Mouse (Mus musculus): Measurements from ENCODE around the gene Khk. TPM values are rescaled to one million over a fixed set of nuclear protein-coding genes. Genes with fewer than 3 reads are reported as not detected.
A peak's percentile ranks its signal among the peaks of the same experiment; 100 is the strongest.

Khk gene
- polyA plus RNA-seq, 1 experiment from 2014 or later = 33.1 TPM

DNA sequence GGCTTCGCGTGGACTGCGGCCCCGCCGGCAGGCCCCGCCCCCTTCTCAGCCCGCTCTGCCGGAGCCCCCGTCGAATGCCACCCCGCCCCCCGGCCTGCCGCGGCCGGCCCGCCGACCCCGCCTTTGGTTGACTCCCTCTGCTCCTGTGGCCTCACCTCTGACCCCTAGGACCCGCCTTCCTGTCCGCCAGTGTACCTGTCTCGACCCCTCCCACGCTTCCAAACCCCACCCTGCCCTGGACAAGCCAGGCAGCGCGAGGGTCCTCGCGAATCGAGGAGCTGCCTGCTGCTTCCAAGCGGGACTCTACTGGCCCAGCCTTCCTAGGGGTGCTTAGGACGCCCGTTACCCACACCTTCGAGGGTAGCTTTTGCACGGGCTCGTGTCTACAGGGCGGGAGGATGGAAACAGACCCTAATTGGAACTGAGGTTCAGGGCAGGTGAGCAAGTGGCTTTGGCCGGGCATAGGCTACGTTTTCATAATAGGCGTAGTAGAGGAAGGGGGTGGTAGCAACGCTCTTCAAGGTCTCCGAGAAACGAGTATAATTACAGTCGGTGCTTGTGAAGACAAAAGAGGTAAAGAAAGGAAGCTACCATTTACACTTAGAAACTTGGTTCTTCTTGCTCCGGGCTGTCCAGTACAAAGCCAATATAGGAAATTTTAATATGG, 32.0 kb upstream of the Khk start:
- Histone ChIP-seq H3K9me3 (replicated peaks) (no peaks in the 10 kb centered on the region), H3K4me1 (replicated peaks) (peaks cover 50% of the 10 kb centered on the region), H3K9ac (peak overlapping the region; percentile 75), H3K4me2 (peak overlapping the region; percentile 83), H3K36me3 (replicated peaks) (peaks cover 28% of the 10 kb centered on the region), H3K27ac (replicated peaks) (peak overlapping the region; percentile 93), H3K4me3 (replicated peaks) (peak overlapping the region; percentile 84), H3K27me3 (no peaks in the 10 kb centered on the region)
- under 1% methylated on average over 40 of the region's 42 CpGs for WGBS (ENCODE audit: insufficient replicate concordance)
- ATAC-seq (ENCODE audit: insufficient read depth) = peak; percentile 11

DNA sequence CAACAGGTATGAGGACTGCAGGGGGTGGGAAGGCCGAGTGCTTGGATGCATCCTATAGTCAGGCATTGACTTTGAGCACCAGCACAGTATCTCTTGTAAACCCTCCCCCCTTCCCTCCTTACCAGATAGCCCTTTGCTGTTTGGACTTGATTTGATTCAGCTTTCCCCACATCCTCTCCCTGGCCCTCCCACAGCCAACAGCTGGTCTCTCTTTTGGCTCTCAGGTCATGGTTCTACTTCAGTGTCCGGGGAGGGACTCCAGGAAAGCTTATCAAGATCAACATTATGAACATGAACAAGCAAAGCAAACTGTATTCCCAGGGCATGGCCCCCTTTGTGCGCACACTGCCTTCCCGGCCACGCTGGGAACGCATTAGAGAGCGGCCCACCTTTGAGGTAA, 30.9 kb upstream of the Khk start:
- peak overlapping the region; percentile 84 for H3K4me3 ChIP-seq (replicated peaks)
- peak overlapping the region; percentile 93 for H3K27ac ChIP-seq (replicated peaks)
- H3K27me3 ChIP-seq = no peaks in the 10 kb centered on the region
- ATAC-seq (ENCODE audit: insufficient read depth) = no peak
- H3K4me1 ChIP-seq (replicated peaks) = peaks cover 46% of the 10 kb centered on the region
- no peak overlapping the region for H3K9ac ChIP-seq
- H3K4me2 ChIP-seq = peak overlapping the region; percentile 83
- H3K36me3 ChIP-seq (replicated peaks) = peaks cover 39% of the 10 kb centered on the region
- no peaks in the 10 kb centered on the region for H3K9me3 ChIP-seq (replicated peaks)
- 75% methylated on average over 7 of the region's 7 CpGs for WGBS (ENCODE audit: insufficient replicate concordance)

DNA sequence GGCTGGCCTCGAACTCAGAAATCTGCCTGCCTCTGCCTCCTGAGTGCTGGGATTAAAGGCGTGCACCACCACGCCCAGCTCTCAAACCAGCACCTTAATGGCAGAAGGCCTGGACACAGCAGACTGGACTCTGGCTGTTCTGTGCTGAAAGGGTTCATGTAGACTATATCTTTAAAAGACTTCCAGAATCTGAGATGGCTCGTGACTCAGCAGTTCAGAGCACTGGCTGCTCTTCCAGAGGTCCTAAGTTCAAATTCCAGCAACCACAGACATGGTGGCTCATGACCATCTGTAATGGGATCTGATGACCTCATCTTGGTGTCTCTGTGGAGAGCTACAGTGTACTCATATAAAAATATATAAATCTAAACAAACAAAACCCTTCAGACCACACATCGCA, 19.4 kb upstream of the Khk start:
- H3K9me3 ChIP-seq (replicated peaks) = no peaks in the 10 kb centered on the region
- no peak overlapping the region for H3K4me3 ChIP-seq (replicated peaks)
- no peaks in the 10 kb centered on the region for H3K27me3 ChIP-seq
- no peak overlapping the region for H3K9ac ChIP-seq
- no peak overlapping the region for H3K4me2 ChIP-seq
- 82% methylated on average over 5 of the region's 5 CpGs for WGBS (ENCODE audit: insufficient replicate concordance)
- H3K27ac ChIP-seq (replicated peaks) = no peak overlapping the region
- H3K4me1 ChIP-seq (replicated peaks) = peaks cover 39% of the 10 kb centered on the region
- ATAC-seq (ENCODE audit: insufficient read depth) = no peak
- peaks cover 76% of the 10 kb centered on the region for H3K36me3 ChIP-seq (replicated peaks)

DNA sequence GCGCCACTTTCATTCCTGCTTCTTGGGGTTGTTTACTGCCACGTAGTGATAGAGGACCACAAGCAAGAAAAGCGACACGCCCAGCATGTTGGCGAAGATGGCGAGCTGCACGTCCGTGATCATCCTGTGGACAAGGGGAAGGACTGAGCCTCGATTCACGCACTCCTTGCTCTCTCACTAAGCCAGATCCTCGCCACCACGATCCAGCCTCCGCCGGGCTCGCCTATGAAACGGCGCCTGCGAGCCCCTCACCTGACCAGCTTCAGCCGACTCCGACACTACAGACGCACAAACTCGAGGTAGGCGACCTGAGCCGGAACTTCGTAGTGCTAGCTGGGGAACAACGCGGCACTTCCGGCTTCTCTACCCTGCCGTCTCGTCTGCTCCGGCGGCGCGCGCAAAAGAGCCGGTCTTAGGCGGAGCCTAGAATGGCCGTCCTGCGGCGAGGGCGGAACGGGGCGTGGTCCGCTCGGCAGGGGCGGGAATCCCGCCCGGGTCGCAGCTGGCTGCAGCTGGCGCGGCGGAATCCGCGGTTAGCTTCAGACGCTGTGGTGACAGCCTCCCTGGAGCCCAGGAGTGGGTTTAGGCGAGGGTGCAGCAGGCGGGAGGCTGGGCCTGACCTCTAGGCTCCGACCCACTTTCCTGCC, 13.7 kb upstream of the Khk start, which contains the start of gene Ost4:
Gene Ost4 (minus strand): TSS at position 376 of the 647 bp plus-strand sequence.
- peaks cover 73% of the 10 kb centered on the region for H3K4me1 ChIP-seq (replicated peaks)
- peak; percentile 95 for ATAC-seq (ENCODE audit: insufficient read depth)
- WGBS (ENCODE audit: insufficient replicate concordance) = under 1% methylated on average over 58 of the region's 58 CpGs

DNA sequence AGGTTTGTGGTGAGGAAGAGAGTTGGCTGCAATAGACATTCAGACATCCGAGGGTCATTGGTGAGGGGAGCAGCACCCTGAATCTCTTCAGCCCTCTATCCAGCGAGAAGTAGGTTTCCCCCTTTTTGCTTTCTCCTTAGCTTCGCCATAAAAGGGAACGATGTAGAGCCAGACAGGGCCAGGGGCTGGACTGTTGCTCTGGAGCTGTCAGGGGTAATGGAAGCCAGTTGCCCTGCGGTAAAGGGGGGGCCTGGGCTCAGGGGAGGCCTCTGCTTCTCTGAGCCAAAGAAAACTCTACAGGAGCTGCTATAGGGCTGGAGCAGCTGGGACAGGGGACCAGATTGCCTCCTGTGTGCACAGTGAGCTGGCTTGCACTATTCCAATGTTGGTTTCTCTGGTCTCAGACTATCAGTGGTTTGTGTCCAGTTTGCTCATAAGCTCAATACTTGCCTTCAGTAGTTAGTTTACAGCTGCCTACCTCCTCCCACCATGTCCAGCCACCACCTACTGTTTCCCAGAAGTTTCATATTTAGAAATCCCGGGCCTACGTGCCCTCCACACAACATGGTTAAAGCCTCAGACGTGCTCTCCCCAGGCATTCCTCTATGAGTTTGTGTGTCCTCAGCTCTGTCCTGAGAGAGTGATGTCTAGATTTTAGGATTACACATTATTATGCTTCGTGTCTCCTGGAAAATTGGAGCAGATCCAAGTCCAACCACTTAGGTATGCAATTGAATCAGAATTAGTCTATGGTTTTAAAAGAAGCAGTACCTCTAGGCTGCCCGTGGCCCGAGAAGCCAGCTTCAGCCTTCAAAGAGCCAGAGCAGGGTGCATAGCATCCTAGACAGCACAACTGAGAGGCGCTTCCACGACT, 12.6 kb upstream of the Khk start:
- Histone ChIP-seq H3K9ac (peak overlapping the region; percentile 79), H3K36me3 (replicated peaks) (peaks cover 27% of the 10 kb centered on the region), H3K4me2 (peak overlapping the region; percentile 97), H3K27me3 (no peaks in the 10 kb centered on the region), H3K9me3 (replicated peaks) (no peaks in the 10 kb centered on the region), H3K4me3 (replicated peaks) (peak overlapping the region; percentile 81), H3K27ac (replicated peaks) (peak overlapping the region; percentile 93), H3K4me1 (replicated peaks) (peaks cover 82% of the 10 kb centered on the region)
- WGBS (ENCODE audit: insufficient replicate concordance) = 47% methylated on average over 13 of the region's 13 CpGs
- no peak for ATAC-seq (ENCODE audit: insufficient read depth)

More for the DNA sequence above, 13.7 kb upstream of the Khk start, which contains the start of gene Ost4:
- peak within 1 kb of the TSS; percentile 79 for H3K9ac ChIP-seq
- H3K27ac ChIP-seq (replicated peaks) = peak within 1 kb of the TSS; percentile 93
- no peaks in the 10 kb centered on the region for H3K9me3 ChIP-seq (replicated peaks)
- peaks cover 38% of the 10 kb centered on the region for H3K36me3 ChIP-seq (replicated peaks)
- H3K4me3 ChIP-seq (replicated peaks) = peak within 1 kb of the TSS; percentile 81
- no peaks in the 10 kb centered on the region for H3K27me3 ChIP-seq
- peak within 1 kb of the TSS; percentile 97 for H3K4me2 ChIP-seq

DNA sequence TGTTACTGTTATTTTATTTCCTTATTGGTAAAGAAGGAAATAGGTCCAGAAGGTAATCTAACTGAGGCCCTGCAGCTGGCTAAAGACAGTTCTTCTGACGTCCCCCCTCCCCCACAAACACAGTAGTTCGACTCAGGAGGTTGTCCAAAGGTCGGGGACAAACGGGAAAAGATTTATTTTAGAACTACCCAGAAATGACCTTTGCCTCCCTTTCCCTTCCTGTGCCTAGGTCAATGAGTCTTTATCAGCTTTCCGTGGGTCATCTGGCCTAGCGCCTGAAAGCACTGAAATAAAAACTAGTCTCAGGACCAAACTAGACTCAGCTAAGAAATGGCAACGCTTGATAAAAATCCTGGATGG, 12.0 kb upstream of the Khk start:
- no peak for ATAC-seq (ENCODE audit: insufficient read depth)
- Histone ChIP-seq H3K9me3 (replicated peaks) (no peaks in the 10 kb centered on the region), H3K9ac (no peak overlapping the region), H3K4me1 (replicated peaks) (peaks cover 84% of the 10 kb centered on the region), H3K27ac (replicated peaks) (peak overlapping the region; percentile 93), H3K4me3 (replicated peaks) (no peak overlapping the region), H3K36me3 (replicated peaks) (peaks cover 20% of the 10 kb centered on the region), H3K4me2 (peak overlapping the region; percentile 97; the same call in 1 of the 2 replicates), H3K27me3 (no peaks in the 10 kb centered on the region)
- WGBS (ENCODE audit: insufficient replicate concordance) = 31% methylated on average over 7 of the region's 7 CpGs

DNA sequence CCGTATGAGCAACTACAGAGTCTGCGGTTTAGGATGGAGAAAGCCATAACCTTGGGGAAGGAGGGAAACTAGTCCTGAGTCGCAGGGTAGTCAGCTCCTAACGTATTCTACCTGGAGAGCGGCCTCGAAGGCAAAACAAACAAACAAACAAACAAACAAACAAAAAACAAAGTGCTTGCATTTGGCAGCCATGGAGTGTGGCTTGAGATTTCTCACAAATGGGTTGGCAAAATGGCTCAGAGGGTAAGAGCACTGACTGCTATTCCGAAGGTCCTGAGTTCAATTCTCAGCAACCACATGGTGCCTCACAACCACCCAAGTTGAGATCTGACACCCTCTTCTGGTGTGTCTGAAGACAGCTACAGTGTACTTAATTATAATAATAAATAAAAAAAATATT, 11.4 kb upstream of the Khk start:
- H3K36me3 ChIP-seq (replicated peaks) = peaks cover 15% of the 10 kb centered on the region
- H3K9me3 ChIP-seq (replicated peaks) = no peaks in the 10 kb centered on the region
- WGBS (ENCODE audit: insufficient replicate concordance) = 72% methylated on average over 7 of the region's 7 CpGs
- H3K27ac ChIP-seq (replicated peaks) = peak overlapping the region; percentile 93
- peaks cover 84% of the 10 kb centered on the region for H3K4me1 ChIP-seq (replicated peaks)
- H3K4me2 ChIP-seq = no peak overlapping the region; the same call in 1 of the 2 replicates
- no peak overlapping the region for H3K4me3 ChIP-seq (replicated peaks)
- ATAC-seq (ENCODE audit: insufficient read depth) = no peak
- no peaks in the 10 kb centered on the region for H3K27me3 ChIP-seq
- no peak overlapping the region for H3K9ac ChIP-seq

DNA sequence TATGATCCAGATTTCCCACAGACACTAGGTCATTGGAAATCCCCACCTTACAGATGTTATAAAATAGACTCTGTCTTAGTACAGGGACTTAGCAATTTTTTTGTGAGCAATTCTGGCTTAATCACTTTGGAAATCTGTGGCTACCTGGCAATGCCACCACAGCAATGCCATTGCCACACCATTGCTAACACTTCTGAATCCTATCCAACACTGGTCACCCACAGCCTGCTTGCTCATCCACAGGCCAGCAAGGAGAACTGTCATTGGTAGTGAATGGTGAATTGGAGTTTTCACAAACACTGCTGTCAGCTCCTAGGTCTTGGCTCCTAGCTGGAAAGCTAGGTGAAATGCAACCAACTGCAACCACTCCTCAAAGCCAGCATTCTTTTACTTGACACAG, 10.8 kb upstream of the Khk start:
- peak overlapping the region; percentile 51 for H3K27ac ChIP-seq (replicated peaks)
- H3K27me3 ChIP-seq = no peaks in the 10 kb centered on the region
- H3K4me1 ChIP-seq (replicated peaks) = peaks cover 84% of the 10 kb centered on the region
- H3K9me3 ChIP-seq (replicated peaks) = no peaks in the 10 kb centered on the region
- H3K4me2 ChIP-seq = no peak overlapping the region
- H3K36me3 ChIP-seq (replicated peaks) = peaks cover 8% of the 10 kb centered on the region
- no peak overlapping the region for H3K9ac ChIP-seq
- ATAC-seq (ENCODE audit: insufficient read depth) = no peak
- H3K4me3 ChIP-seq (replicated peaks) = no peak overlapping the region

DNA sequence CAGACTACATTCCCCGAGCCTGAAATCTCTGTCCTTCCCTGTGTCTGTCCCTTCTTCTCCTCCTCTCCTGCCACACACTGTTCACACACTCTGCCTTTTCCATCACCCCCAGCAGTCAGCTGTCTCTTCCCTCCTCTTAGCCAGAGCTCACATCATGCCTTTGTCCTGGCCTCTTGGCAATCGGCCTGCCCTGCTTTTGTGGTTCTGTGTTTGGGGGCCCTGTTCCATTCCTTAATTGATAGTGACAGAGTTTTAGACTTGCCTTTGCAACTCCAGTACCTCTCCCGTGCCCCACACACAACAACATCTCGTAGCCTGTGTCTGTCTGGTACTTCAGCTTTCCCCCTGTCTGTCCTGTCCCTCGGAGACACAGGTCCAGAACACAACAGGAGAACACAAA, 9.1 kb upstream of the Khk start:
- Histone ChIP-seq H3K9me3 (replicated peaks) (no peaks in the 10 kb centered on the region), H3K27ac (replicated peaks) (peak overlapping the region; percentile 77), H3K4me1 (replicated peaks) (peaks cover 88% of the 10 kb centered on the region), H3K27me3 (no peaks in the 10 kb centered on the region), H3K9ac (no peak overlapping the region), H3K4me3 (replicated peaks) (no peak overlapping the region), H3K36me3 (replicated peaks) (peaks cover 5% of the 10 kb centered on the region; the same call in 1 of the 2 replicates), H3K4me2 (no peak overlapping the region)
- no peak for ATAC-seq (ENCODE audit: insufficient read depth)
- 45% methylated on average over 5 of the region's 5 CpGs for WGBS (ENCODE audit: insufficient replicate concordance)

DNA sequence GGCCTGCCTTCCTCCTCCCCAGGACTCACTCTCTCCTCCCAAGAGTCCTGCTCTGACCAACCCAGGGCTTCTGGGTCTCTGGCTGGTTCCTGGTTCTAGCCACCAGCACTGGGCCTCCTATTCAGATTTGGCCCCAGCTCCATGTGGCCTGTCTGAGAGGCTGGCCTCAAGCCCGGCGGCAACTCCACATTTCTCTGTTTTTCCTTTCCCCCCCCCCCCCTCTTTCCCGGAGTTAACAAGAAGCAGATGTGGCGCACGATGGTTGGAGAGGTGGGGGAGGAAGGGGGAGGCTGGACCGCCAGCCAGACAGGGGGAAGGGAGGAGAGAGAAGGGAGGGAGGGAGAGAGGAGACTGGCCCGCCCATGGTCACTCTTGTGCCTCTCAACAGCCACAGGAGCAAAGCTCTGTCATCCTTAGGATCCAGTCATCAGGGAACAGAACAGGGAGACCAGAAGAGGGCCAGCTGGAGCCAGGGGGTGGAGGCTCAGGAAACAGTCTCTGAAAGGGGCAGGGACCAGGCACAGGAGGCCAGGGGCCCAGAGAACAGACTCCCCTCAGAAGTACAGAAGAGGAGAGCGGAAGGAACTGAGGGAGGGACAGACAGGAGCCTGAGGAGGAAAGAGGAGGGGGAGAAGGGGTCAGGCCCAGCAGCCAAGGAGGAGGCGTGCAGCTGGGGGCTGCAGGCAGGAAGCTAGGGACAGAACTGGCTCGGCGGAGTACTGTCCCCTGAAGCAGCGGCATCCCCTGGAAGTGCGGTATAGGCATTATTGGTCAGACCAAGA, 8.0 kb upstream of the Khk start, which contains the start of gene Emilin1:
Gene Emilin1 (plus strand): TSS at position 343 of the 782 bp plus-strand sequence.
- H3K9ac ChIP-seq = peak within 1 kb of the TSS; percentile 31
- no peaks in the 10 kb centered on the region for H3K9me3 ChIP-seq (replicated peaks)
- peaks cover 15% of the 10 kb centered on the region for H3K36me3 ChIP-seq (replicated peaks)
- H3K4me3 ChIP-seq (replicated peaks) = peak within 1 kb of the TSS; percentile 45
- peak within 1 kb of the TSS; percentile 77 for H3K27ac ChIP-seq (replicated peaks)
- H3K4me1 ChIP-seq (replicated peaks) = peaks cover 90% of the 10 kb centered on the region
- ATAC-seq (ENCODE audit: insufficient read depth) = peak; percentile 41
- WGBS (ENCODE audit: insufficient replicate concordance) = 25% methylated on average over 13 of the region's 13 CpGs
- H3K27me3 ChIP-seq = no peaks in the 10 kb centered on the region
- peak within 1 kb of the TSS; percentile 65 for H3K4me2 ChIP-seq
